Mouse (Mus musculus) small intestine, adult 2 months (tissue): ENCODE measurements around the gene Ablim1.

Experiments used
- CTCF ChIP-seq: fragments of 200-500 bp; IDR thresholded peaks from 2 replicates; pipeline ENCODE4 v1.5.1; 2012; ENCODE audit warnings: low read depth, mild to moderate bottlenecking, control low read depth, inconsistent platforms, low read length, moderate library complexity, mixed read lengths; ENCODE audit not compliant: insufficient replicate concordance, insufficient read length; ENCODE audit errors: extremely low read depth
- POLR2A ChIP-seq: fragments of 200-500 bp; IDR thresholded peaks from 2 replicates; pipeline ENCODE4 v1.6.1; 2012; ENCODE audit warnings: low read depth, mild to moderate bottlenecking, control low read depth, inconsistent platforms, low read length, moderate library complexity

- TF ChIP-seq CTCF (no peak), POLR2A (no peak)
Observed at GRCm38 (mm10) chr19:57270711-57271110, 44.0 kb downstream of the Ablim1 start.
